Mouse (Mus musculus) erythroblast, embryonic 14.5 days (primary cell): ENCODE data around the gene 2300009A05Rik. TPM values are rescaled to one million over a fixed set of nuclear protein-coding genes. Genes with fewer than 3 reads are reported as not detected.

Source experiments
- H3K27me3 ChIP-seq: 2 replicates; pipeline ENCODE4 v1.6.1; 2012; ENCODE audit warnings: inconsistent platforms; ENCODE audit not compliant: control insufficient read depth
- H3K36me3 ChIP-seq: 2 replicates; pipeline ENCODE4 v1.6.1; 2012; ENCODE audit warnings: mild to moderate bottlenecking, inconsistent platforms; ENCODE audit not compliant: control insufficient read depth
- H3K4me1 ChIP-seq: 2 replicates; pipeline ENCODE4 v1.6.1; 2012; ENCODE audit warnings: inconsistent platforms; ENCODE audit not compliant: control insufficient read depth
- H3K4me3 ChIP-seq: replicated peaks from 2 replicates; pipeline ENCODE3; 2012; ENCODE audit warnings: moderate library complexity, mild to moderate bottlenecking, inconsistent platforms
- H3K9me3 ChIP-seq: 2 replicates; pipeline ENCODE4 v1.6.1; 2012; ENCODE audit warnings: low read length, inconsistent platforms, mixed read lengths; ENCODE audit not compliant: control insufficient read depth
- GATA1 ChIP-seq: IDR thresholded peaks from 2 replicates; pipeline ENCODE4 v1.6.1; 2012; ENCODE audit warnings: low read length, inconsistent platforms, mixed read lengths
- TAL1 ChIP-seq: IDR thresholded peaks from 3 replicates; pipeline ENCODE4 v1.6.1; 2012; ENCODE audit warnings: low read length, inconsistent platforms, mixed read lengths
- polyA plus RNA-seq: library from polyadenylated mRNA; stranded (reverse); fragments of >175 nt; gene quantifications from 2 replicates; pipeline ENCODE4 v1.2.3, GENCODE M21; 2012

Gene 2300009A05Rik
- polyA plus RNA-seq, 1 experiment: 7.2 TPM

DNA sequence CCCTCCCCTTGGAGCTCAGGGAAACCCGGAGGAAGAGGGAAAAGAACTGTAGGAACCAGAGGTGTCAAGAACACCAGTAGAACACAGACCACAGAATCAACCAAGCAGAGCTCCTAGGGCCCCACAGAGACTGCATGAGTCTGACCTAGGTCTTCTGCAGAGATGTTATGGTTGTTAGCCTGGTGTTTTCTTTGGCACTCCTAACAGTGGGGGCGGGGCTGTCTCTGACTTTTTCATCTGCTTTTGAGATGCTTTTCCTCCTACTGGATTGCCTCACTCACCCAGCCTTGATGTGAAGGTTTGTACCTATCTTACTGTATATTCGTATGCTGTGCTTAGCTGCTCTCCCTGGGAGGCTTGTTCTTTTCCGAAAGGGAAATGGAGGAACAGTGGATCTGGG, 44.9 kb downstream of the 2300009A05Rik start:
- H3K9me3 ChIP-seq: no peaks in the 10 kb centered on the region
- no peaks in the 10 kb centered on the region for H3K27me3 ChIP-seq
- peaks cover 22% of the 10 kb centered on the region for H3K36me3 ChIP-seq
- H3K4me3 ChIP-seq: no peak overlapping the region
- no peaks in the 10 kb centered on the region for H3K4me1 ChIP-seq
- TF ChIP-seq GATA1 (no peak), TAL1 (no peak)

DNA sequence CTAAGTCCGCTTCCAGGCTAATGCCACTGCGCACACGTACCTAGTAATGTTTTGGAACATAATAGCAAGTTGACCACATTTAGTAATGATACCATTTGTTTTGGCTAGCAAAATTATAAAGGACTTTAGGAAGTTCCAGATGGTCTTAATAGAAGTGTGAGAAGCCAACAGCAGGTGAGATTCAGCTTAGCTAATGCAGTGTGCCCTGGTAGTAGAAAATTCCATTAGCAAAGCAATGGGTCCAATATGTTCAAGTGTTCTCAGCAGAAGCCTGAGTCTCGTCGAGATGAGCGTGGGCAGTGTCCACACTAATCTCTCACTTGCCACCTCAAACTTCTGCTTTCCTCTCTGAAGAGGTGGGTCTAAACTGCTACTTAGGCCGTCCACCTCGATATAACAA, 49.0 kb downstream of the 2300009A05Rik start:
- peaks cover 5% of the 10 kb centered on the region for H3K36me3 ChIP-seq
- H3K9me3 ChIP-seq: no peaks in the 10 kb centered on the region
- peaks cover 3% of the 10 kb centered on the region; the same call in 1 of the 2 replicates for H3K4me1 ChIP-seq
- no peak overlapping the region for H3K4me3 ChIP-seq
- TF ChIP-seq TAL1: no peak
- no peak for TF ChIP-seq GATA1
- no peaks in the 10 kb centered on the region for H3K27me3 ChIP-seq

- H3K36me3 ChIP-seq: peaks cover 4% of the 10 kb centered on the region
- H3K4me1 ChIP-seq: peaks cover 3% of the 10 kb centered on the region; the same call in 1 of the 2 replicates
- TF ChIP-seq TAL1 (no peak), GATA1 (no peak)
- H3K27me3 ChIP-seq: no peaks in the 10 kb centered on the region
- no peaks in the 10 kb centered on the region for H3K9me3 ChIP-seq
- H3K4me3 ChIP-seq: no peak overlapping the region
These were observed 49.8 kb downstream of the 2300009A05Rik start for GRCm38 (mm10) chr9:63349241-63349640.

GRCm38 (mm10) chr9:63348146-63348545, 50.9 kb downstream of the 2300009A05Rik start:
- Histone ChIP-seq H3K36me3 (peaks cover 2% of the 10 kb centered on the region; the same call in 1 of the 2 replicates), H3K4me1 (peaks cover 3% of the 10 kb centered on the region; the same call in 1 of the 2 replicates), H3K27me3 (no peaks in the 10 kb centered on the region), H3K9me3 (no peaks in the 10 kb centered on the region), H3K4me3 (no peak overlapping the region)
- TF ChIP-seq GATA1: no peak
- no peak for TF ChIP-seq TAL1

DNA sequence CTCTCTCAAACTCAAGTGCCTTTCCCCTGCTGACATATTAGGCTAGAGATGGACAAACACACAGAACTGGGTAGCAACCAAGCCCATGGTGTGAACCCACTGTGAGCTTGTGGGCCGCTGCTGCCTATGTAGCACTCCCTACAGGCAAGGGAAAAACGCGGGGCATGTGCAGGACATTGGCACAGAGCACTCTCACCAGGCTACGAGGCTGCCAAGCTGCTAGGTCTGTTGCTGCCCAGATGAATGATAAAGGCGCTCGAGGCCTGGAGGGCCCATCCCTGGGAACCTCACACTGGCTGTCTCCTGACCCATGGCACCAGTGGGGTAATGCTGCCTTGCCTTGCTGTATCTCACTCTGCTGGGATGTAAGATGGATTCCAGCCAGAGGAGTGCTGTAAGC, 53.0 kb downstream of the 2300009A05Rik start:
- H3K4me3 ChIP-seq: no peak overlapping the region
- TF ChIP-seq TAL1 (no peak), GATA1 (no peak)
- H3K36me3 ChIP-seq: peaks cover 2% of the 10 kb centered on the region; the same call in 1 of the 2 replicates
- H3K4me1 ChIP-seq: peaks cover 3% of the 10 kb centered on the region; the same call in 1 of the 2 replicates
- H3K9me3 ChIP-seq: no peaks in the 10 kb centered on the region
- H3K27me3 ChIP-seq: no peaks in the 10 kb centered on the region

Other genes with a start within 250 kb of the 2300009A05Rik start
- gene Map2k5, start 21.3 kb downstream of the 2300009A05Rik start, polyA plus RNA-seq: 1.1 and 1.4 TPM in 2 replicates
- not detected in 2 replicates for gene Iqch, start 203.2 kb upstream of the 2300009A05Rik start, polyA plus RNA-seq
- gene Aagab, start 203.4 kb upstream of the 2300009A05Rik start, polyA plus RNA-seq: 0.41 and 0.54 TPM in 2 replicates